Mouse (Mus musculus): ENCODE results near the gene Asb16. TPM values are rescaled to one million over a fixed set of nuclear protein-coding genes. Genes with fewer than 3 reads are reported as not detected.

Asb16 gene
- polyA plus RNA-seq, 2 experiments, result 0.05 to 0.44 TPM

- ATAC-seq (ENCODE audit: insufficient read depth) (no peak), DNase-seq (ENCODE audit: low read depth in 3 of 3, low spot score in 3 of 3) (no peak)
- no peak overlapping the region for H3K27ac ChIP-seq
- H3K36me3 ChIP-seq (replicated peaks; ENCODE audit: control insufficient read depth, insufficient read depth, low read depth), result no peaks in the 10 kb centered on the region
- H3K4me3 ChIP-seq (ENCODE audit: insufficient read depth in 1 of 2, low read depth in 2 of 2, low read length in 2 of 2), result no peak overlapping the region
- H3K27me3 ChIP-seq (ENCODE audit: control insufficient read depth, insufficient read depth, low read length), result peaks cover 25% of the 10 kb centered on the region
- peaks cover 4 to 25% of the 10 kb centered on the region in 2 experiments for H3K4me1 ChIP-seq (replicated peaks; ENCODE audit: control insufficient read depth in 2 of 2, insufficient read depth in 2 of 2, low read length in 1 of 2)
- no peaks in the 10 kb centered on the region for H3K9me3 ChIP-seq (ENCODE audit: control insufficient read depth, low read length)
- H3K9ac ChIP-seq (replicated peaks), result no peak overlapping the region
- H3K4me2 ChIP-seq (ENCODE audit: low read depth), result no peak overlapping the region
- no peak for TF ChIP-seq CTCF (IDR thresholded peaks at IDR 0.05; ENCODE audit: low read depth)
- TF ChIP-seq EP300 (IDR thresholded peaks at IDR 0.05; ENCODE audit: low read depth), result no peak
- WGBS (ENCODE audit: insufficient replicate concordance), result 82% methylated on average over 12 of the region's 12 CpGs
Measured at GRCm38 (mm10) chr11:102226067-102226978, 42.2 kb upstream of the Asb16 start.

DNA sequence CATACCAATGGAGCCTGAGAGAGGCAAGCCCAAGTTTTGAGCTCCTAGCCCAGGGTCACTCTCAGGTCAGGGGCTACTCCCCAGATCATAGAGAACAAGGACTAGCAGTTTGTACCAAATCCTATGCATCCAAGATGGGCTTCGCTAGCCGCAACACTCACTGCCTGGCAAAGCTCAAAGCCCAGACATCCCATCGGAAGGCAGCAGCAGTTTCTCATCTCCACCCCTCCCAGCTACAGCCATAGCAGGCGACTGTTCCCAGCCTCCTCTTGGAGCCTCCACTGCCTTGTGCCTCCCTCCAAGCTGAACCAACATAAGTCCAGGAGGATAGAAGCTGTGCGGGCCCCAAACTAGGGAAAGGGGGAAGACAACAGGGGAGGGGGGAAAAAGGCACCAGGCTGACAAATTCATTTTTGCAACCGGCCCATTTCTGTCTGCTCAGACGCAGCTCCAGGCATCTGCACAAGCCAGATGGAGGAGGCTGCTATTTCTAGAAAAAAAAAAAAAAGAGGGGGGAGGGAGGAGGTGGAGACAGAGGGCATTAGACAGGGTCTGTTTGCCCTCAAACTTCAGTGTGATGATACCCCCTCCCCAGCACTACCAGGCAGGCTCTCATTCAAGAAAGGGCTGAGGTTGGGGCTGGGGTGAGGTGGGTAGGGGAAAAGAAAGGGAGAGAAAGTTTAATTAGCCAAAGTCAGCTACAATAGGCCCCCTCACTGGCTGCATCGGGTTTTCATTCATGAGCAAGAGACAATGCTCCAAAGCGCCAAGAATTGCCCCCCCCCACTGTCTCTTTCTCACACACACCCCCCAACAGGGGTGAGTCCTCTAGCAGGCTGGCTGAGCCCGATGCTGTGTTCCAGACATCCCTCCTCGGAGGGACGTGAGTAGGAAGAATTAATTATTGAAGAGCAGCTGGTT lies 41.0 kb upstream of the Asb16 start:
- 45% methylated on average over 12 of the region's 12 CpGs for WGBS (ENCODE audit: insufficient replicate concordance)
- no peak for TF ChIP-seq CTCF (IDR thresholded peaks at IDR 0.05; ENCODE audit: low read depth)
- no peak for TF ChIP-seq EP300 (IDR thresholded peaks at IDR 0.05; ENCODE audit: low read depth)
- peaks cover 25% of the 10 kb centered on the region for H3K27me3 ChIP-seq (ENCODE audit: control insufficient read depth, insufficient read depth, low read length)

GRCm38 (mm10) chr11:102228191-102228545 lies 40.4 kb upstream of the Asb16 start:
- no peak overlapping the region for H3K9ac ChIP-seq (replicated peaks)
- DNase-seq (ENCODE audit: low read depth in 3 of 3, low spot score in 3 of 3) (no peak), ATAC-seq (ENCODE audit: insufficient read depth) (no peak)
- H3K4me2 ChIP-seq (ENCODE audit: low read depth), result peak overlapping the region; percentile 92; the same call in 1 of the 2 replicates
- H3K4me3 ChIP-seq (ENCODE audit: insufficient read depth in 1 of 2, low read depth in 2 of 2, low read length in 2 of 2), result no peak overlapping the region
- H3K36me3 ChIP-seq (replicated peaks; ENCODE audit: control insufficient read depth, insufficient read depth, low read depth), result no peaks in the 10 kb centered on the region
- H3K27ac ChIP-seq, result no peak overlapping the region
- TF ChIP-seq CTCF (IDR thresholded peaks at IDR 0.05; ENCODE audit: low read depth) (no peak), EP300 (IDR thresholded peaks at IDR 0.05; ENCODE audit: low read depth) (no peak)
- H3K9me3 ChIP-seq (ENCODE audit: control insufficient read depth, low read length), result no peaks in the 10 kb centered on the region
- 33% methylated on average over 9 of the region's 9 CpGs for WGBS (ENCODE audit: insufficient replicate concordance)
- H3K4me1 ChIP-seq (replicated peaks; ENCODE audit: control insufficient read depth in 2 of 2, insufficient read depth in 2 of 2, low read length in 1 of 2), result peaks cover 4 to 25% of the 10 kb centered on the region in 2 experiments
- H3K27me3 ChIP-seq (ENCODE audit: control insufficient read depth, insufficient read depth, low read length), result peaks cover 25% of the 10 kb centered on the region

More for the DNA sequence above, 41.0 kb upstream of the Asb16 start:
- Histone ChIP-seq H3K4me3 (ENCODE audit: insufficient read depth in 1 of 2, low read depth in 2 of 2, low read length in 2 of 2) (no peak overlapping the region), H3K4me2 (ENCODE audit: low read depth) (peak overlapping the region; percentile 92; the same call in 1 of the 2 replicates), H3K9me3 (ENCODE audit: control insufficient read depth, low read length) (no peaks in the 10 kb centered on the region), H3K27ac (no peak overlapping the region), H3K9ac (replicated peaks) (no peak overlapping the region), H3K4me1 (replicated peaks; ENCODE audit: control insufficient read depth in 2 of 2, insufficient read depth in 2 of 2, low read length in 1 of 2) (peaks cover 4 to 25% of the 10 kb centered on the region in 2 experiments), H3K36me3 (replicated peaks; ENCODE audit: control insufficient read depth, insufficient read depth, low read depth) (no peaks in the 10 kb centered on the region)
- ATAC-seq (ENCODE audit: insufficient read depth), result no peak
- no peak for DNase-seq (ENCODE audit: low read depth in 3 of 3, low spot score in 3 of 3)

- peaks cover 25% of the 10 kb centered on the region for H3K27me3 ChIP-seq (ENCODE audit: control insufficient read depth, insufficient read depth, low read length)
- peak overlapping the region; percentile 72 for H3K9ac ChIP-seq (replicated peaks)
- peaks cover 4 to 25% of the 10 kb centered on the region in 2 experiments for H3K4me1 ChIP-seq (replicated peaks; ENCODE audit: control insufficient read depth in 2 of 2, insufficient read depth in 2 of 2, low read length in 1 of 2)
- no peaks in the 10 kb centered on the region for H3K36me3 ChIP-seq (replicated peaks; ENCODE audit: control insufficient read depth, insufficient read depth, low read depth)
- TF ChIP-seq EP300 (IDR thresholded peaks at IDR 0.05; ENCODE audit: low read depth) (no peak), CTCF (IDR thresholded peaks at IDR 0.05; ENCODE audit: low read depth) (no peak)
- H3K27ac ChIP-seq, result no peak overlapping the region
- no peaks in the 10 kb centered on the region for H3K9me3 ChIP-seq (ENCODE audit: control insufficient read depth, low read length)
- ATAC-seq (ENCODE audit: insufficient read depth) (no peak), DNase-seq (ENCODE audit: low read depth in 3 of 3, low spot score in 3 of 3) (no peak)
- peak overlapping the region; percentile 92 for H3K4me2 ChIP-seq (ENCODE audit: low read depth)
- 18% methylated on average over 7 of the region's 7 CpGs for WGBS (ENCODE audit: insufficient replicate concordance)
- H3K4me3 ChIP-seq (ENCODE audit: insufficient read depth in 1 of 2, low read depth in 2 of 2, low read length in 2 of 2), result peak overlapping the region; percentile 69 to 87
Measured at GRCm38 (mm10) chr11:102228646-102229268, 39.8 kb upstream of the Asb16 start.

Data from liver, embryonic 14.5 days (tissue).